Mouse (Mus musculus) heart, adult 2 months (tissue): Measurements from ENCODE around the gene Mfng. TPM values are rescaled to one million over a fixed set of nuclear protein-coding genes. Genes with fewer than 3 reads are reported as not detected.
A peak's percentile ranks its signal among the peaks of the same experiment; 100 is the strongest.

ENCODE experiments used
- DNase-seq, 2 experiments: peaks; one replicate each; pipeline ENCODE4 v3.0.0; 2021
- H3K27ac ChIP-seq: fragments of 200-600 bp; 2 replicates; pipeline ENCODE4 v1.8.1; 2022
- H3K27me3 ChIP-seq: fragments of 200-500 bp; 2 replicates; pipeline ENCODE4 v1.6.1; 2012; ENCODE audit warnings: mild to moderate bottlenecking, low read length, inconsistent platforms, mixed read lengths; ENCODE audit not compliant: control insufficient read depth, insufficient read depth
- H3K36me3 ChIP-seq: fragments of 200-500 bp; 2 replicates; pipeline ENCODE4 v1.6.1; 2012; ENCODE audit warnings: low read length, inconsistent platforms; ENCODE audit not compliant: control insufficient read depth, insufficient read depth
- H3K4me1 ChIP-seq: fragments of 200-500 bp; 2 replicates; pipeline ENCODE4 v1.6.1; 2011; ENCODE audit warnings: low read length; ENCODE audit not compliant: control insufficient read depth, insufficient read depth
- H3K4me3 ChIP-seq: fragments of 200-600 bp; 2 replicates; pipeline ENCODE4 v1.8.1; 2022
- H3K79me2 ChIP-seq: fragments of 200-500 bp; replicated peaks from 2 replicates; pipeline ENCODE4 v1.6.1; 2012; ENCODE audit warnings: mild to moderate bottlenecking, inconsistent platforms, low read length, moderate library complexity, mixed read lengths; ENCODE audit not compliant: control insufficient read depth, insufficient read depth
- H3K9ac ChIP-seq: fragments of 200-500 bp; 2 replicates; pipeline ENCODE4 v1.6.1; 2012; ENCODE audit warnings: low read depth, mild to moderate bottlenecking, control low read depth, inconsistent platforms, low read length, mixed read lengths
- CTCF ChIP-seq: fragments of 200-600 bp; IDR thresholded peaks from 2 replicates; pipeline ENCODE4 v1.8.1; 2022; ENCODE audit warnings: antibody characterized with exemption, mild to moderate bottlenecking, moderate library complexity
- EP300 ChIP-seq: fragments of 200-500 bp; IDR thresholded peaks from 2 replicates; pipeline ENCODE4 v1.6.1; 2011; ENCODE audit warnings: low read depth, low read length, control low read depth; ENCODE audit not compliant: insufficient read depth
- POLR2A ChIP-seq: fragments of 200-500 bp; IDR thresholded peaks from 2 replicates; pipeline ENCODE4 v1.6.1; 2011; ENCODE audit warnings: mild to moderate bottlenecking, low read depth, low read length, control low read depth; ENCODE audit not compliant: insufficient read depth
- WGBS: fragments of 180-500 bp; shearing (Covaris S2); methylation state at CpG from one replicate; pipeline ENCODE4 v1.1.7; 2018; 5-methylcytosine and 5-hydroxymethylcytosine counted together
- intact Hi-C: fragments of 180-260 bp; cut with DNase I; formaldehyde crosslinking; loops from one replicate; pipeline ENCODE4 v1.15.1; 2025
- polyA plus RNA-seq: library from polyadenylated mRNA; depleted of rRNA; stranded (reverse); fragments of >200 nt; gene quantifications from 2 replicates; pipeline ENCODE4 v1.2.3, GENCODE M21; 2012
- total RNA-seq, 2 experiments: library from RNA; stranded (reverse); gene quantifications; 2 replicates each; pipeline ENCODE4 v1.2.3; 2021

Mfng gene
- total and polyA plus RNA-seq, 3 experiments = 11.1 to 19.1 (median 11.6) TPM

DNA sequence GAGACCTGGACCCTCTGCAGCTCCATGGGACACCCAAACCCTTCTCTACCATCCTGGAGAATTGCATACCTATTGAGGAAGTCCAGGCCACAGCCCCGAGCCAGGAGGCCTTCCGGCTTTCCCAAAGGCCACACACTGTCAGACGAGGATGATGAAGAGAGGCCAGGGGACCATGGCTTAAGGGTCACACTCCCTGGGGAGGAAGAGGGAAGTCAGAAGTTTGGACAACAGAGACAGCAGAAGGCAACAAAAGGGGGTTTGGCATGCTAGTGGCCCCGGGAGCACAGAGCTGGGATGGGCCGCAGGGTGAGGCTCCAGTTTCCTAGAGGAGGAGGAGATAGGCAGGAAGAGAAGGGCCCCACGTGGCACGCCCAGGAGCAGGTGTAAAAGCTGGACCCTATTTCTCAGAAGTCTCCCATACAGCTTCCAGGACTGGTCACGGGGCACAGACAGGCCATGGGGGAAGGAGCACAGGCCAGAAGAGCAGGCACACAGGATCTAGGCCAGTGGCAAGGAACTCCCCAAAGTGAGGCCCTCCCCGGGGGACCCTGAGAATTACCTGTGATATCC lies 14.1 kb upstream of the Mfng start:
- TF ChIP-seq POLR2A (no peak), EP300 (no peak), CTCF (no peak)
- WGBS = 46% methylated on average over 9 of the region's 9 CpGs
- intact Hi-C loops = loop anchor here (2.0 to 5.0 kb wide), 3 partner anchors 15 to 260 kb away; partner anchors contain the start of gene Card10
- Histone ChIP-seq H3K9ac (0 out of 2 replicates have a peak overlapping the region, but pooled peaks have one; percentile 1), H3K4me3 (no peak overlapping the region), H3K27ac (peak overlapping the region; percentile 92), H3K4me1 (peaks cover 43% of the 10 kb centered on the region), H3K36me3 (peaks cover 15% of the 10 kb centered on the region), H3K27me3 (no peaks in the 10 kb centered on the region), H3K79me2 (no peaks in the 10 kb centered on the region)
- peak in 1 of 2 experiments; percentile 70 for DNase-seq

DNA sequence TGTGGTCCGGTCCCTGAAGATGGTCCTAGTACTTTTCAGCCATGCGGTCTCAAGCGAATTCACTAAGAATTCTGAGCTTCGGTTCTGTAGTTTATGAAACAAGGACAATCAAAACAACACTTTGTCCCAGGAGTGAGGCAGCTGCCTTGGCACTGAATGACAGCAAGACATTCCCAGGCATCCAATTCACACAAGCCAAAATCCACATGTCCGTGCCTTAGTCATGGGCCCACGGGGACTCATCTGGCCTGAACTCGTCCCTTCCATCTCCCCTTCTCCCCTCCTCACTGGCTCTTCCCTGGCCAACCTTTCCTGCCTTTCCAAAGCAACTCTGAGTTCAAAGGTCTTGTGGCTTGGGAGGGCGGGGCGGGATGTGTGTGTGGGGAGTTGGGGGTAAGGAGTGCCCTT lies 13.1 kb upstream of the Mfng start:
- TF ChIP-seq CTCF (no peak), EP300 (peak; percentile 29; the same call in 1 of the 2 replicates), POLR2A (0 out of 2 replicates have a peak, but pooled peaks have one; percentile 20)
- Histone ChIP-seq H3K4me1 (peaks cover 47% of the 10 kb centered on the region), H3K9ac (no peak overlapping the region), H3K27me3 (no peaks in the 10 kb centered on the region), H3K79me2 (no peaks in the 10 kb centered on the region), H3K36me3 (peaks cover 15% of the 10 kb centered on the region), H3K4me3 (no peak overlapping the region), H3K27ac (peak overlapping the region; percentile 92)
- DNase-seq = peak; percentile 70 to 82
- WGBS = 45% methylated on average over 9 of the region's 9 CpGs
- intact Hi-C loops = loop anchor here (1.0 to 5.0 kb wide), 4 partner anchors 13 to 259 kb away; partner anchors contain the start of genes Card10 and Mfng

DNA sequence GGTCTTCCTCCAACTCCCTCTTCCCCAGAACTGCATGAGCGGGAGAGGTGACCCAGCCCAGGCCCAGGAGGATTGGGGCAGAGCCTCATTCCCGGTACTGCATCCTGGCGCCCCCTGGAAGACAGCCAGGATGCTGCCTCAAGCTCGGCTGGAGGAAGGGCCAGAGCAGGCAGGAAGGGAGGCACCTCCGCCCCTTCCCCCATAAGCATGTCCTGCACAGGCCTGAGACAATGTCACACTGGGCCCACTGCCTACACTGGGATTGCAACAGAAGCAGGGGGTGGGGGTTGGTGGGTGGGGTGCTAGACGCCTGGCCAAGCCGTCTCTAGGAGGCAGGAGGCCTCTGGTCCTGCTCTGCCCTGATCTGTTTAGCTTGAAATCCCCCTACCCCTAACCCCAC lies 12.7 kb upstream of the Mfng start:
- DNase-seq = peak; percentile 87 to 91
- intact Hi-C loops = loop anchor here (1.0 to 5.0 kb wide), 4 partner anchors 13 to 259 kb away; partner anchors contain the start of genes Card10 and Mfng
- Histone ChIP-seq H3K4me1 (peaks cover 46% of the 10 kb centered on the region), H3K27ac (peak overlapping the region; percentile 92), H3K79me2 (no peaks in the 10 kb centered on the region), H3K27me3 (no peaks in the 10 kb centered on the region), H3K9ac (no peak overlapping the region), H3K36me3 (peaks cover 14% of the 10 kb centered on the region), H3K4me3 (no peak overlapping the region)
- WGBS = 24% methylated on average over 7 of the region's 7 CpGs
- peak; percentile 12; the same call in 1 of the 2 replicates for TF ChIP-seq CTCF
- 0 out of 2 replicates have a peak, but pooled peaks have one; percentile 33 for TF ChIP-seq POLR2A
- TF ChIP-seq EP300 = peak; percentile 98

DNA sequence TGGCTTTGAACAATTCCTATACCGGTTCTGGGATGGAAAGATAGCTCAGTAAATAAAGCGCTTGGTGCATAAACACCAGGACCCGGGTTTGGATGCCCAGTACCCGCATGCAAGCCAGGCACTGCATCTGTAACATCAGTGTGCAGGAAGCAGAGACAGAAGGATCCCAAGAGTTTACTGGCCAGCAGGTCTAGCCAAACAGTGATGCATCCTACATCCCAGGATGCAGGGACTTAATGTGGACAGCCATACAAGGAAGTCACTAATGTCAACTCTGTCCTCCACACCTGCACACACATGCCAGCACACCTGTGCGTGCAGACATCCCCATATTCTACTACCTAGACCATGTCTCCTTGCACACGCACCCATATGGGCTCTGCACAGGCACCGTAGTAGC lies 12.0 kb upstream of the Mfng start:
- no peaks in the 10 kb centered on the region for H3K79me2 ChIP-seq
- H3K4me1 ChIP-seq = peaks cover 42% of the 10 kb centered on the region
- intact Hi-C loops = loop anchor here (5.0 kb wide), 1 partner anchor 258 kb away; no protein-coding TSS in a partner anchor
- H3K36me3 ChIP-seq = peaks cover 11% of the 10 kb centered on the region; the same call in 1 of the 2 replicates
- H3K27ac ChIP-seq = peak overlapping the region; percentile 92
- H3K9ac ChIP-seq = no peak overlapping the region
- H3K4me3 ChIP-seq = no peak overlapping the region
- DNase-seq = no peak
- 75% methylated on average over 7 of the region's 7 CpGs for WGBS
- TF ChIP-seq CTCF (no peak), EP300 (no peak), POLR2A (no peak)
- no peaks in the 10 kb centered on the region for H3K27me3 ChIP-seq

DNA sequence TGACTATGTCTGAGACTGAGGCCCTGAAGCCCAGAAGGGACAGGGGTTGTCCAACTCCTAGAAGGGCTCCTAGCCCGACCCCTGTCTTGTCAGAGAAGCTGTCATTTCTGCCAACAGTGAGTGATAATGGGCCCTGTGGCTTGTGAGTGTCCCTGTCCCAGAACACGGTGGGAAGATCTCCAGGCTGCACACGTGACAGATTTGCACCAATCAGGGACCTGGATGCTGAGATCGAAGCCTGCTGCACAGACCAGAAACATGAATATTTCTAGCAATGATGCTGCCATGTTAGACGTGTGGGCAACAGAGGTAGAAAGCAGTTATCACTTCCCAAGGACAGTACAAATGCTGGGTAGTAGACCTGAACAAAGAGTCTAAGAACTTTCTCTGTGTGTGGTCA lies 11.2 kb upstream of the Mfng start:
- TF ChIP-seq POLR2A = no peak
- TF ChIP-seq EP300 = no peak
- TF ChIP-seq CTCF = no peak
- H3K4me1 ChIP-seq = peaks cover 39% of the 10 kb centered on the region
- H3K79me2 ChIP-seq = no peaks in the 10 kb centered on the region
- H3K36me3 ChIP-seq = peaks cover 11% of the 10 kb centered on the region; the same call in 1 of the 2 replicates
- no peak for DNase-seq
- H3K4me3 ChIP-seq = no peak overlapping the region
- intact Hi-C loops = no loop called here
- no peak overlapping the region for H3K9ac ChIP-seq
- H3K27me3 ChIP-seq = no peaks in the 10 kb centered on the region
- 72% methylated on average over 5 of the region's 5 CpGs for WGBS
- peak overlapping the region; percentile 92 for H3K27ac ChIP-seq
